Mouse (Mus musculus) C2C12 (cell line): ENCODE results near the gene Tmbim1.

Experiments
- CEBPB ChIP-seq: IDR thresholded peaks from one replicate; pipeline ENCODE4 v1.6.1; 2011; ENCODE audit warnings: low read depth, mild to moderate bottlenecking, control low read depth, moderate library complexity
- CTCF ChIP-seq: IDR thresholded peaks from one replicate; pipeline ENCODE4 v1.5.1; 2011; ENCODE audit not compliant: control insufficient read depth, insufficient read depth, insufficient read length
- FOSL1 ChIP-seq: IDR thresholded peaks from one replicate; pipeline ENCODE4 v1.8.0; 2011; ENCODE audit warnings: mild to moderate bottlenecking, low read length; ENCODE audit not compliant: poor library complexity, insufficient read depth, severe bottlenecking
- MAX ChIP-seq: IDR thresholded peaks from one replicate; pipeline ENCODE4 v1.6.1; 2011; ENCODE audit warnings: mild to moderate bottlenecking, control low read depth
- MYOG ChIP-seq: IDR thresholded peaks from one replicate; pipeline ENCODE4 v1.6.1; 2011; ENCODE audit not compliant: control insufficient read depth, insufficient read length; ENCODE audit errors: extremely low read depth
- USF1 ChIP-seq: IDR thresholded peaks from one replicate; pipeline ENCODE4 v1.6.1; 2011; ENCODE audit warnings: low read depth, mild to moderate bottlenecking, control low read depth, moderate library complexity

DNA sequence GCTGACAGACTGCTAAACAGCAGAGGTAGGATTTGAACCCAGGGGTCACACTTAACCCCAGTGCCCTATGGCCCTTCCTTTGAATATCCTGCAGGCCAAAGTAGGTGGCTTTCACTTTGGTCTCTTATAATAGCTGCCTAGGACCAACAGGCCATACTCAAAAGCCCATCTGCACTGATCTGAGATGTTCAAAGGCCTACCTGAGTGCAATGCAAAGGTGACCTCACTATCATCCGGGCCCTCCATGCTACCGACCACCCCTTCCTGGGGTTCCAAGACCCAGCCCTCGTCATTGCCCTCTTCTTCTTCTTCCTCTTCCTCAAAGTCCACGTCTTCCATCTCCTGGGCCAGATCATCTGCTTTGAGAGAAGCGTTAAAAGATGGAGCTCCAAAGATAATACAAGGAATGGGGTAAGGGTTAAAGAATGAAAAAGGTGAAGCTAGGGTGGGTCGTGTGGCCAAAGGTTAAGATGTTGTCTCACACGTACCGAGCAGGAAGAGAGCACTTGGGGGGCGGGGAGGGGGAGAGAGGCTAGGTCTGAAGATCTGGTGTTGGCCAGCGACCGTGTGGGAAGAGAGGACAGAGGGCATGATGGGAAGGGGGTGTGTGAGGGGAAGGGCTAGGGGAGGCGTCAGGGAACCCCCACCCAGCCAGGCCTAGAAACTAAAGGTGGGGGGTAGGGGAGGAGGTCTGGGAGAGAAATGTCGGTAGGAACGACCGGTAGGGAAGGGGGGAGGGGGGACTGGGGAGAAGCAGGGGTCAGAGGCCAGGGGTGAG, 21.5 kb downstream of the Tmbim1 start:
- TF ChIP-seq CTCF = no peak
- TF ChIP-seq MYOG = no peak
- no peak for TF ChIP-seq USF1
- TF ChIP-seq CEBPB = no peak
- TF ChIP-seq MAX = no peak
- no peak for TF ChIP-seq FOSL1
